Mouse (Mus musculus) C2C12 (cell line): ENCODE results near the gene Zfp963. TPM values are rescaled to one million over a fixed set of nuclear protein-coding genes. Genes with fewer than 3 reads are reported as not detected.

ENCODE experiments used
- H3K27me3 ChIP-seq: one replicate; pipeline ENCODE4 v1.6.1; 2011; ENCODE audit not compliant: control insufficient read depth, insufficient read depth, insufficient read length
- H3K36me3 ChIP-seq: one replicate; pipeline ENCODE4 v1.6.1; 2011; ENCODE audit not compliant: control insufficient read depth, insufficient read depth
- H3K4me3 ChIP-seq: one replicate; pipeline ENCODE4 v1.5.1; 2011; ENCODE audit warnings: mild to moderate bottlenecking, control low read depth; ENCODE audit not compliant: poor library complexity, insufficient read depth, severe bottlenecking
- H3K79me2 ChIP-seq: one replicate; pipeline ENCODE4 v1.6.1; 2011; ENCODE audit not compliant: control insufficient read depth, insufficient read depth
- H3K79me3 ChIP-seq: one replicate; pipeline ENCODE4 v1.6.1; 2011; ENCODE audit warnings: low read depth, control low read depth
- H3ac ChIP-seq: one replicate; pipeline ENCODE3; 2011; ENCODE audit warnings: low read depth; ENCODE audit not compliant: control insufficient read depth, insufficient read length
- CEBPB ChIP-seq: IDR thresholded peaks from one replicate; pipeline ENCODE4 v1.6.1; 2011; ENCODE audit warnings: low read depth, mild to moderate bottlenecking, control low read depth, moderate library complexity
- CTCF ChIP-seq: IDR thresholded peaks from one replicate; pipeline ENCODE4 v1.5.1; 2011; ENCODE audit not compliant: control insufficient read depth, insufficient read depth, insufficient read length
- FOSL1 ChIP-seq: IDR thresholded peaks from one replicate; pipeline ENCODE4 v1.8.0; 2011; ENCODE audit warnings: mild to moderate bottlenecking, low read length; ENCODE audit not compliant: poor library complexity, insufficient read depth, severe bottlenecking
- MAX ChIP-seq: IDR thresholded peaks from one replicate; pipeline ENCODE4 v1.6.1; 2011; ENCODE audit warnings: mild to moderate bottlenecking, control low read depth
- MYOD1 ChIP-seq: IDR thresholded peaks from one replicate; pipeline ENCODE4 v1.6.1; 2011; ENCODE audit warnings: low read depth; ENCODE audit not compliant: control insufficient read depth, insufficient read length
- MYOG ChIP-seq: IDR thresholded peaks from one replicate; pipeline ENCODE4 v1.6.1; 2011; ENCODE audit not compliant: control insufficient read depth, insufficient read length; ENCODE audit errors: extremely low read depth
- USF1 ChIP-seq: IDR thresholded peaks from one replicate; pipeline ENCODE4 v1.6.1; 2011; ENCODE audit warnings: low read depth, mild to moderate bottlenecking, control low read depth, moderate library complexity
- polyA plus RNA-seq: library from polyadenylated mRNA; unstranded; fragments of >200 nt; fragmentation: generic; extraction: Trizol; gene quantifications from one replicate; pipeline ENCODE4 v1.2.1, GENCODE M21; 2012; ENCODE audit warnings: missing spikeins

Zfp963 gene
- polyA plus RNA-seq, 1 experiment: 0.42 TPM

DNA sequence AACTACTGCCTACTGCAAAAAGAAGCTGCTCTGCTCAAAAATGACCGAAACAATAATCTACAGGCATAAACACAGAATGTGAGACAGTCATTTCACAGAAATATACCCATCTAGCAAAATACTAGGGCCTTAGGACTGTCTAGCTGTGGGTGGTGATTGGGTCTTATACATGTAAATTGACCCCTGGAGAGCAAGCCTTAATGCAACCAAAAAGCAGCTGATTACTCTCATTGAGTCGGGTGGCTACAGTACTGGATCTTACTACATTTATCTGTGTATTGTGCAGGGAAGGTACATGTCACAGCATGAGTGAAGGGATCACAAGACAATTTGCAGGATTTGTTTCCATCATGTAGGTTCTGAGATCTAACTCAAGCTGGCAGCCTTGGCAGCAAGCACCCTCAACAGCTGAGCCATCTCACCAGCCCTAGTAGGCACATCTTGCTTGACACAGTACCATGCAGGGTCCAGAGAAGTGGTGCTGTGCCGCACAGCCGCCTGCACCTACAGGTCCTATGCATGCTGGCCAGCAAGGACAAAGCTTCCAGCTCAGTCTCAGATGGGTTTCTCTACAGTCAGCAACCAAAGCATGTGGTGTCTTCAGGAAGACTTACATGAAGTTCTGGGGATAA is 12.2 kb upstream of the Zfp963 start:
- no peak for TF ChIP-seq USF1
- TF ChIP-seq MAX: no peak
- no peak for TF ChIP-seq FOSL1
- peaks cover 46% of the 10 kb centered on the region for H3K36me3 ChIP-seq

DNA sequence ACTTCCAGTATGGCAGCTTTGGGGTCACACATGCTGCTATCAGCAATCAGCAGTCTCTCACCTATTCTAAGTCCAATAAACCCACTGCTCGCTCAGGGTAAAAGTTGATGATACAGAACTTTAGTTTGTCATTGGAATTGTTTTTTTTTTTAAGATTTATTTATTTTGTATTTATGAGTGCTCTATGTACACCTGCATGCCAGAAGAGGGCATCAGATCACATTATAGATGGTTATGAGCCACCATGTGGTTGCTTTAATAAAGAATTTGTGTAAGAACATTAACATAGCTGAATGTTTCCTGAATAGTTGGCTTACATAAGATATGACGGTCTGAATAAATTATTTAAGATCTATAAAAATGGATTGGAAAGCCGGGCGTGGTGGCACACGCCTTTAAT is 8.5 kb upstream of the Zfp963 start:
- H3K79me3 ChIP-seq: no peaks in the 10 kb centered on the region
- H3K4me3 ChIP-seq: no peak overlapping the region
- H3K36me3 ChIP-seq: peaks cover 13% of the 10 kb centered on the region
- no peaks in the 10 kb centered on the region for H3K79me2 ChIP-seq
- no peak overlapping the region for H3ac ChIP-seq
- no peaks in the 10 kb centered on the region for H3K27me3 ChIP-seq
- TF ChIP-seq USF1 (no peak), MYOG (no peak), FOSL1 (no peak), MAX (no peak), CEBPB (no peak), CTCF (no peak), MYOD1 (no peak)

More for the DNA sequence above, 12.2 kb upstream of the Zfp963 start:
- H3K27me3 ChIP-seq: no peaks in the 10 kb centered on the region
- no peaks in the 10 kb centered on the region for H3K79me3 ChIP-seq
- H3K79me2 ChIP-seq: no peaks in the 10 kb centered on the region
- H3ac ChIP-seq: no peak overlapping the region
- no peak overlapping the region for H3K4me3 ChIP-seq

DNA sequence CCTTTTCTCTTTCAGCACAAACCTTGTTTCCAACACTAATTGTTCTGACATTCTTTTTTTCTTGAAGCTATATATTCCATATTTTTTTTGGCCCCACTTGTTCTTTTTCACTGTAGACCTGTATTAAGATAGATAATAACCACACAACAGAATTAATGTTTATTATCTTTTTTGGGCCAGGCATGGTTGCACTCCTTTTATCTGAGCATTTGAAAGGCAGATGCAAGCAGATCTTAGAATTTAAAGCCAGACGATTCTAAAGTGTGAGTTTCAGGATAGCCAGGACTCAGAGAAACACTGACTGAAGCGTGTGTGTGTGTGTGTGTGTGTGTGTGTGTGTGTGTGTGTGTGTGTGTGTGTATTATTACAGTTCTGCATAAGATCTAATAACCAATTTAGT is 2.7 kb upstream of the Zfp963 start:
- no peak overlapping the region for H3ac ChIP-seq
- no peaks in the 10 kb centered on the region for H3K36me3 ChIP-seq
- no peak overlapping the region for H3K4me3 ChIP-seq
- H3K79me3 ChIP-seq: no peaks in the 10 kb centered on the region
- no peaks in the 10 kb centered on the region for H3K27me3 ChIP-seq
- no peak for TF ChIP-seq FOSL1
- no peaks in the 10 kb centered on the region for H3K79me2 ChIP-seq

DNA sequence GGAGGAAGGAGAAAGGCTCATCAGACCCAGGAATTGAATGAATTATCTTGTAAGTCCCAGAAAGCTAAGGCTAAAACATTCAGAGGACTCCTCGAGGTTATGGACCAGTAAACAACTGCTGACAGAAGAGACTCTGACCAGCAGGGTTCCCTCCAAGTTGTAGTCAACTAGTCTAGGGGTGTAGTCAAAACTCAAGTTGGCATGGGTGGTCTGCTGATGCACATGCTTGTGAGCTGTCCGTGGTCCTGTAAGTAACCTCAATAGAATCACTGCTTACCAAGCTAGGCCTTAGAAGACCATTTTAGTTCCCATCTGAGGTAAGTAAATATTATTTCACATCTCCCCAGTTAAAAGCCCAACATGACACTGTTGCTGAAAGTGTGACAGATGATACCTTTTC is 8.5 kb downstream of the Zfp963 start:
- H3K79me2 ChIP-seq: no peaks in the 10 kb centered on the region
- no peak overlapping the region for H3K4me3 ChIP-seq
- no peaks in the 10 kb centered on the region for H3K79me3 ChIP-seq
- TF ChIP-seq FOSL1 (no peak), USF1 (no peak), CEBPB (no peak), MAX (no peak), MYOD1 (no peak), MYOG (no peak), CTCF (no peak)
- H3K36me3 ChIP-seq: no peaks in the 10 kb centered on the region
- no peaks in the 10 kb centered on the region for H3K27me3 ChIP-seq
- H3ac ChIP-seq: no peak overlapping the region

DNA sequence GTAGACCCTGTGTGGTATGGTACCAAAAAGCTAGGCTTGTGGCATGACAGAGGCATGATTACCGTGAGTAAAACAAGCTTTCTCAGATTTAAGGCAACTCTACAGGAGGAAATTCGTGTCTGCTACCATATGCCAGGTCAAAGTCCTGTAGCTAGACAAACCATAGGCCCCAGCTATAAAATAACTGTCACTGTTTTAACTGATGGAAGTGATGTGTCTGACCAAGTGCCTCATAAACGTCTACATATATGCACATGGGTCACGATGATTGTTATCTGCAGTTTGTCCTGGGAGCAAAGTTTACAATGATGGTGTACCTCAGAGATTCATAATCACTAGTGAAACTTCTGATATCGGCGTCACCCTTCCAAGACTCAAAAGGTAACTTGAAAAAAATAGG is 9.0 kb downstream of the Zfp963 start:
- Histone ChIP-seq H3K4me3 (no peak overlapping the region), H3K27me3 (no peaks in the 10 kb centered on the region), H3K36me3 (no peaks in the 10 kb centered on the region), H3K79me2 (no peaks in the 10 kb centered on the region), H3K79me3 (no peaks in the 10 kb centered on the region), H3ac (no peak overlapping the region)
- TF ChIP-seq MYOG (no peak), FOSL1 (no peak), USF1 (no peak), CTCF (no peak), MAX (no peak)

DNA sequence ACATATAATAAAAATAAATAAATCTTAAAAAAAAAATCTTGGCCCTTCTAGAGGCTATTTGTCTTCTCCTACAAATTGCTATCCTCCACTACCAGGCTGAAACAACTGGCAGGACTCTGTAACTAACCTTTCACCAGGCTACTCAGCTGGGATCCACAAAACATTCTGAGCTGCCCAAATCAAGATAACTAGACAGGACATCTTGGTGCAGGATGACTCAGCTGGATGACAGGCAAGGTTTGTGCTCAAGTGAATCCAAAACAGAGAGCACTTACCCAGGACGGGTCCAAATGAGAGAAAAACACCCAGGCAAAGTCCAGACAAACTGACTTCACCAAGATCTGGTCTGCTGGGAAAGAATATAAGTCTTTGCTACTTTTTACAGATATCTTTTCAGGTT is 14.3 kb downstream of the Zfp963 start:
- Histone ChIP-seq H3K36me3 (no peaks in the 10 kb centered on the region), H3ac (no peak overlapping the region), H3K79me3 (no peaks in the 10 kb centered on the region), H3K79me2 (no peaks in the 10 kb centered on the region), H3K4me3 (no peak overlapping the region), H3K27me3 (no peaks in the 10 kb centered on the region)
- no peak for TF ChIP-seq FOSL1
- no peak for TF ChIP-seq CEBPB
- TF ChIP-seq CTCF: no peak
- TF ChIP-seq MAX: no peak
- TF ChIP-seq USF1: no peak
- no peak for TF ChIP-seq MYOD1
- no peak for TF ChIP-seq MYOG
